Mouse (Mus musculus) lung, postnatal 4 days (tissue): Measurements from ENCODE around the gene Gm8281.
"Not testable (repeated sequence)": the region's sequence is repeated elsewhere in the genome, so short reads cannot be mapped to it uniquely, and the experiment has no call there.

Source experiments
- DNase-seq, 2 experiments: peaks; one replicate each; pipeline ENCODE4 v3.0.0; 2021

Gm8281 gene

DNA sequence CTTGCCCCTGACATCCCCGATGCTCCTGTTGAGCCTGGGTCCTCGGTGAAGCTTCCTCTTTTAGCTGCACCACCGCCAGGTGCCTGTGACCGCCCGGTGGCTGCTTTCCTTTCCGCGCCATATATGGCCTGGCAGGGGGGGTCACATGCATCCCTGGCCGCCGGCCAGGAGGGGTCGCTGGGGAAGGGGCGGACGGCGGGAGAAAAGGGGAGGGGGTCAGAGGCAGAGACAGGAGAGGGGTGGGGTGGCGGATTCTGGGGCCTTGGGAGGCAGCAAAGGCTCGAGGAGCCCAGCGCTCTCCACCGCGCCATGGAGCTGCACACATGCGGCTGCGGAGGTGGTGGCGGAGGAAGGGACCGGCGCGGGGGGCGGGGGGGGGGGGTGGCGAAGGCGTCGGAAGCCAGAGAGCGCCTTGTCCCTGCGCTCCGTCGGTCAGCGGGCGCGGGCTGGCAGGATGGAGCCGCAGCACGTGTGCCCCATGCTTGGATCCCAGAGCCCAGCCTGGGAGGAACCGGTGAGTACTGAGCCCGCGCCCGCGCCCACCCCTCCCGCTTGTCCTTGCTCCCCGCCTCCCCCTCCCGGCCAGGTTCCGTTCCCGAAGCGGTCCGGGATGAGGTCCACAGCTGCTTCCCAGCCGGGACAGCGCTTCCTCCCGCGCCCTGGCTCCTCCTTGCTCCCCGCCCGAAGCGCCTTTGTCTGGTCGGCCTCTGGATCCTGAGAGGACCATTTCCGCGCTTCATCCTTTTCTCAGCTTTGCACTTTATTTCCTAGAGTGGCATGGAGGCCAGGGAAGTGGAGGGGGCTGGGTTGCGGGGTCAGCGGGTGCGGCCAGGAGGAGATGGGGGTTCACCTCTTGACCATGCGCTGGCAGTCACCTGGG is at the start of gene Gm8281:
Gene Gm8281 (plus strand): TSS at position 430 of the 880 bp plus-strand sequence.
- not testable (repeated sequence) for DNase-seq

DNA sequence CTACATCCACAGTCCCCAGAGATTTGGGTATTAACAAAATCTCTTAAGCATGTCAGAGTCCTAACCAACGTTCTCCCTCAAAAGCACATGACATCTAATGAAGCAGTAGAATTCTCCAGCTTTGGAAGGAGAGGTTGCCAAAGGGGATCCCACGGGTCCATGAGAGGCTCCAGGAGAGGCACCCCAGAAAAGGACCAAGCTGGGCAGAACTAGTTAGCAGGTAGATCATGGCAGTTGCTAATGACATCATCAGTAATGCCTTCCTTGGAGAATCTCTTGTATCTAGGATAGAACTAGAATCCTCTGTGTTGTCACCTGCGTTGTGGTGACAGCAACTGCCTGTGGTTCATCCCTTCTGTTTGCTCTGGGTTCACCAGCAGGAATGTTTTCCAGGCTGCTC is 20.5 kb upstream of the Gm8281 start, which contains the start of gene 4930555G01Rik:
Gene 4930555G01Rik (plus strand): TSS at position 301 of the 400 bp plus-strand sequence.
- DNase-seq = not testable (repeated sequence)

- not testable (repeated sequence) for DNase-seq
These were observed 60.4 kb downstream of the Gm8281 start, which contains the start of gene Gm8279 for GRCm38 (mm10) chr14:5131219-5131618. TSS of gene Gm8279 (plus strand) at chr14:5131519.
